Comparison of ENCODE assay signal across 16 mouse cellular contexts in the genomic region with DNA sequence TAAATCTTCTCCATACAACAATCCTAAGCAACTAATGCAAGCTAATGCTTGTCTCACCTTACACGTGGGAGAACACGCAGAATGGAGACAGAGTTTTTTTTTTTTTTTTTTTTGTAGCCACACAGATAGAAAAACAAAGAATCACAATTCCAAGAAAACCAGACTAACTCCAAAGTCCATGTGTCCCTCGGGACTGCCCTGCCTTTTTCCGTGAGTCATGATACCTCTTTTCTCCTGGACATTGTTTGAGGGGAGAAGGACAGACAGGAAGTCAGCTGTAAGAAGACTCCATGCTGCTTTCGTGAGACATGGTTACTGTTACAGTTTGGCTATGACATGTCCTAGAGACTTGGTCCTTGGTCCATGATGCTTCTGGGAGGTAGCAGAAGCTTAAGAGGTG.
"Had no signal": no experiment of that assay in that cellular context is flagged by ENCODE, and none has a peak within 500 bp of the region (broad histone marks: within the 10 kb centered on the region; RNA-seq: fewer than 3 reads in every experiment).

No protein-coding gene starts in this region.

- DNase-seq: kidney, adult 11 months; kidney, postnatal 14 days; kidney, postnatal 4 days; lung, adult 18-20 months; lung, postnatal 10 days; lung, postnatal 36 days; thymus, adult 2 months; thymus, postnatal 14 days; thymus, postnatal 4 days had no signal

- ATAC-seq: midbrain, embryonic 13.5 days; midbrain, embryonic 16.5 days had no signal

- H3K36me3 ChIP-seq: lung, embryonic 15.5 days; midbrain, embryonic 10.5 days; midbrain, embryonic 13.5 days had no signal

- H3K27ac ChIP-seq: liver, embryonic 14.5 days; lung, embryonic 15.5 days; midbrain, embryonic 10.5 days; midbrain, embryonic 13.5 days had no signal

- H3K4me1 ChIP-seq: lung, embryonic 15.5 days had no signal

- H3K4me3 ChIP-seq: lung, embryonic 15.5 days; megakaryocyte, embryonic 14.5 days; midbrain, embryonic 10.5 days; midbrain, embryonic 13.5 days had no signal

- H3K9ac ChIP-seq: liver, embryonic 14.5 days; lung, embryonic 15.5 days; midbrain, embryonic 13.5 days had no signal

- H3K9me3 ChIP-seq: lung, embryonic 15.5 days; megakaryocyte, embryonic 14.5 days; midbrain, embryonic 10.5 days; midbrain, embryonic 13.5 days had no signal

- H3K27me3 ChIP-seq: lung, embryonic 15.5 days; midbrain, embryonic 13.5 days had no signal

- H3K4me2 ChIP-seq: liver, embryonic 11.5 days; lung, embryonic 15.5 days; midbrain, embryonic 13.5 days had no signal
